Mouse (Mus musculus) neural tube, embryonic 13.5 days (tissue): ENCODE measurements around the gene Rnf212b. TPM values are rescaled to one million over a fixed set of nuclear protein-coding genes. Genes with fewer than 3 reads are reported as not detected.

Source experiments
- ATAC-seq: fragments of 200-750 bp; cut with Nextera tagmentation; 2 replicates; pipeline ENCODE4 v1.8.0; 2017; ENCODE audit warnings: low read depth, mild to moderate bottlenecking, moderate TSS enrichment, moderate library complexity
- H3K27ac ChIP-seq: fragments of 300-500 bp; sonication (generic); replicated peaks from 2 replicates; pipeline ENCODE4 v1.5.1; 2015; ENCODE audit warnings: moderate library complexity, mild to moderate bottlenecking, inconsistent platforms
- H3K27me3 ChIP-seq: fragments of 300-500 bp; sonication (generic); 2 replicates; pipeline ENCODE4 v1.6.1; 2015; ENCODE audit warnings: mild to moderate bottlenecking, inconsistent platforms
- H3K36me3 ChIP-seq: fragments of 300-500 bp; sonication (generic); 2 replicates; pipeline ENCODE4 v1.6.1; 2015; ENCODE audit warnings: mild to moderate bottlenecking, inconsistent platforms
- H3K4me1 ChIP-seq: fragments of 300-500 bp; sonication (generic); replicated peaks from 2 replicates; pipeline ENCODE4 v1.6.1; 2015; ENCODE audit warnings: inconsistent platforms
- H3K4me2 ChIP-seq: fragments of 300-500 bp; sonication (generic); 2 replicates; pipeline ENCODE4 v1.6.1; 2015; ENCODE audit warnings: inconsistent platforms, mild to moderate bottlenecking, moderate library complexity
- H3K4me3 ChIP-seq: fragments of 300-500 bp; sonication (generic); 2 replicates; pipeline ENCODE4 v1.5.1; 2015; ENCODE audit warnings: mild to moderate bottlenecking, inconsistent platforms
- H3K9ac ChIP-seq: fragments of 300-500 bp; sonication (generic); 2 replicates; pipeline ENCODE4 v1.6.1; 2015; ENCODE audit warnings: moderate library complexity, mild to moderate bottlenecking, inconsistent platforms
- H3K9me3 ChIP-seq: fragments of 300-500 bp; sonication (generic); 2 replicates; pipeline ENCODE4 v1.6.1; 2016; ENCODE audit warnings: inconsistent platforms
- WGBS: fragments of 180-500 bp; shearing (Covaris S2); methylation state at CpG from one replicate; pipeline ENCODE4 v1.1.7; 2015; 5-methylcytosine and 5-hydroxymethylcytosine counted together
- polyA plus RNA-seq: library from polyadenylated mRNA; unstranded; fragments of >200 nt; fragmentation: Nextera tagmentation; extraction: Ambion mirVana; gene quantifications from 2 replicates; pipeline ENCODE4 v1.2.1, GENCODE M21; 2015

The Rnf212b gene
- polyA plus RNA-seq, 1 experiment from 2014 or later, result not detected

- ATAC-seq, result peak; percentile 89
- Histone ChIP-seq H3K4me3 (peak within 1 kb of the TSS; percentile 53), H3K36me3 (no peaks in the 10 kb centered on the region), H3K9me3 (no peaks in the 10 kb centered on the region), H3K27ac (peak within 1 kb of the TSS; percentile 61), H3K4me1 (peaks cover 17% of the 10 kb centered on the region; the same call in 1 of the 2 replicates), H3K4me2 (peak within 1 kb of the TSS; percentile 86), H3K9ac (peak within 1 kb of the TSS; percentile 71), H3K27me3 (peaks cover 19% of the 10 kb centered on the region)
- WGBS, result 2% methylated on average over 37 of the region's 37 CpGs
These were observed 32.2 kb upstream of the Rnf212b start, which contains the start of gene Slc7a8 for GRCm38 (mm10) chr14:54781610-54782365. Slc7a8 (minus strand) TSS chr14:54781946.

- no peak overlapping the region for H3K9ac ChIP-seq
- peaks cover 19% of the 10 kb centered on the region for H3K27me3 ChIP-seq
- no peak overlapping the region for H3K4me3 ChIP-seq
- H3K4me2 ChIP-seq, result no peak overlapping the region
- ATAC-seq, result no peak
- peaks cover 17% of the 10 kb centered on the region; the same call in 1 of the 2 replicates for H3K4me1 ChIP-seq
- H3K27ac ChIP-seq, result no peak overlapping the region
- H3K9me3 ChIP-seq, result no peaks in the 10 kb centered on the region
- no peaks in the 10 kb centered on the region for H3K36me3 ChIP-seq
- 88% methylated on average over 6 of the region's 6 CpGs for WGBS
These were observed 31.0 kb upstream of the Rnf212b start for GRCm38 (mm10) chr14:54782971-54783370.

- no peaks in the 10 kb centered on the region for H3K9me3 ChIP-seq
- no peaks in the 10 kb centered on the region for H3K36me3 ChIP-seq
- H3K4me3 ChIP-seq, result no peak overlapping the region
- WGBS, result 52% methylated on average over 4 of the region's 4 CpGs
- H3K27ac ChIP-seq, result no peak overlapping the region
- H3K4me1 ChIP-seq, result peaks cover 6% of the 10 kb centered on the region; the same call in 1 of the 2 replicates
- ATAC-seq, result no peak
- peaks cover 5% of the 10 kb centered on the region for H3K27me3 ChIP-seq
- H3K4me2 ChIP-seq, result no peak overlapping the region
- no peak overlapping the region for H3K9ac ChIP-seq
These were observed 28.0 kb upstream of the Rnf212b start for GRCm38 (mm10) chr14:54785898-54786297.

GRCm38 (mm10) chr14:54786489-54786888, 27.5 kb upstream of the Rnf212b start:
- Histone ChIP-seq H3K36me3 (no peaks in the 10 kb centered on the region), H3K4me1 (peaks cover 4% of the 10 kb centered on the region; the same call in 1 of the 2 replicates), H3K9me3 (no peaks in the 10 kb centered on the region), H3K9ac (no peak overlapping the region), H3K27ac (no peak overlapping the region), H3K27me3 (peaks cover 5% of the 10 kb centered on the region), H3K4me2 (no peak overlapping the region), H3K4me3 (no peak overlapping the region)
- no peak for ATAC-seq
- 67% methylated on average over 10 of the region's 10 CpGs for WGBS

GRCm38 (mm10) chr14:54787226-54787625, 26.7 kb upstream of the Rnf212b start:
- peaks cover under 1% of the 10 kb centered on the region; the same call in 1 of the 2 replicates for H3K4me1 ChIP-seq
- peaks cover 5% of the 10 kb centered on the region for H3K27me3 ChIP-seq
- 51% methylated on average over 4 of the region's 4 CpGs for WGBS
- H3K36me3 ChIP-seq, result no peaks in the 10 kb centered on the region
- no peak overlapping the region for H3K4me3 ChIP-seq
- H3K27ac ChIP-seq, result no peak overlapping the region
- ATAC-seq, result no peak
- no peaks in the 10 kb centered on the region for H3K9me3 ChIP-seq
- no peak overlapping the region for H3K4me2 ChIP-seq
- no peak overlapping the region for H3K9ac ChIP-seq

GRCm38 (mm10) chr14:54788231-54788630, 25.7 kb upstream of the Rnf212b start:
- Histone ChIP-seq H3K4me1 (no peaks in the 10 kb centered on the region), H3K9me3 (no peaks in the 10 kb centered on the region), H3K27ac (no peak overlapping the region), H3K36me3 (no peaks in the 10 kb centered on the region), H3K4me3 (no peak overlapping the region), H3K27me3 (peaks cover 2% of the 10 kb centered on the region; the same call in 1 of the 2 replicates), H3K9ac (no peak overlapping the region), H3K4me2 (no peak overlapping the region)
- WGBS, result 94% methylated on average over 5 of the region's 5 CpGs
- no peak for ATAC-seq

- Histone ChIP-seq H3K4me2 (no peak overlapping the region), H3K36me3 (no peaks in the 10 kb centered on the region), H3K9me3 (no peaks in the 10 kb centered on the region), H3K27me3 (no peaks in the 10 kb centered on the region), H3K9ac (no peak overlapping the region), H3K27ac (no peak overlapping the region), H3K4me1 (no peaks in the 10 kb centered on the region), H3K4me3 (no peak overlapping the region)
- WGBS, result 79% methylated on average over 6 of the region's 6 CpGs
- ATAC-seq, result no peak
These were observed 21.8 kb upstream of the Rnf212b start for GRCm38 (mm10) chr14:54792166-54792565.

- WGBS, result 85% methylated on average over 1 of the region's 1 CpGs
- no peaks in the 10 kb centered on the region for H3K36me3 ChIP-seq
- H3K27ac ChIP-seq, result no peak overlapping the region
- no peak overlapping the region for H3K4me2 ChIP-seq
- H3K9ac ChIP-seq, result no peak overlapping the region
- H3K4me1 ChIP-seq, result no peaks in the 10 kb centered on the region
- no peaks in the 10 kb centered on the region for H3K9me3 ChIP-seq
- ATAC-seq, result no peak
- H3K4me3 ChIP-seq, result no peak overlapping the region
- no peaks in the 10 kb centered on the region for H3K27me3 ChIP-seq
These were observed 20.6 kb upstream of the Rnf212b start for GRCm38 (mm10) chr14:54793351-54793750.

- Histone ChIP-seq H3K4me2 (no peak overlapping the region), H3K36me3 (no peaks in the 10 kb centered on the region), H3K27ac (no peak overlapping the region), H3K9me3 (no peaks in the 10 kb centered on the region), H3K27me3 (no peaks in the 10 kb centered on the region), H3K9ac (no peak overlapping the region), H3K4me1 (no peaks in the 10 kb centered on the region), H3K4me3 (no peak overlapping the region)
- 83% methylated on average over 8 of the region's 8 CpGs for WGBS
- no peak for ATAC-seq
These were observed 19.8 kb upstream of the Rnf212b start for GRCm38 (mm10) chr14:54793894-54794830.

GRCm38 (mm10) chr14:54795901-54796300, 18.0 kb upstream of the Rnf212b start:
- no peak overlapping the region for H3K4me3 ChIP-seq
- no peak overlapping the region for H3K4me2 ChIP-seq
- no peaks in the 10 kb centered on the region for H3K27me3 ChIP-seq
- no peak overlapping the region for H3K9ac ChIP-seq
- 71% methylated on average over 1 of the region's 1 CpGs for WGBS
- no peak overlapping the region for H3K27ac ChIP-seq
- no peak for ATAC-seq
- no peaks in the 10 kb centered on the region for H3K36me3 ChIP-seq
- H3K4me1 ChIP-seq, result no peaks in the 10 kb centered on the region
- no peaks in the 10 kb centered on the region for H3K9me3 ChIP-seq

- H3K27ac ChIP-seq, result no peak overlapping the region
- H3K4me3 ChIP-seq, result no peak overlapping the region
- no peak overlapping the region for H3K9ac ChIP-seq
- H3K27me3 ChIP-seq, result no peaks in the 10 kb centered on the region
- WGBS, result 94% methylated on average over 15 of the region's 15 CpGs
- no peaks in the 10 kb centered on the region for H3K4me1 ChIP-seq
- H3K4me2 ChIP-seq, result no peak overlapping the region
- H3K36me3 ChIP-seq, result no peaks in the 10 kb centered on the region
- ATAC-seq, result no peak
- no peaks in the 10 kb centered on the region for H3K9me3 ChIP-seq
These were observed 17.2 kb upstream of the Rnf212b start for GRCm38 (mm10) chr14:54796760-54797159.

GRCm38 (mm10) chr14:54799686-54800085, 14.3 kb upstream of the Rnf212b start:
- Histone ChIP-seq H3K9me3 (no peaks in the 10 kb centered on the region), H3K9ac (no peak overlapping the region), H3K4me1 (no peaks in the 10 kb centered on the region), H3K4me2 (no peak overlapping the region), H3K4me3 (no peak overlapping the region), H3K27me3 (no peaks in the 10 kb centered on the region), H3K27ac (no peak overlapping the region), H3K36me3 (no peaks in the 10 kb centered on the region)
- WGBS, result 56% methylated on average over 10 of the region's 10 CpGs
- no peak for ATAC-seq
